Mouse (Mus musculus) thymus, adult 2 months (tissue): Measurements from ENCODE around the gene Dcun1d1.

ENCODE experiments used
- CTCF ChIP-seq: fragments of 200-500 bp; IDR thresholded peaks from 2 replicates; pipeline ENCODE4 v1.5.1; 2012; ENCODE audit warnings: mild to moderate bottlenecking, control low read depth, low read length, moderate library complexity, borderline replicate concordance; ENCODE audit not compliant: control insufficient read depth, poor library complexity, insufficient read depth; ENCODE audit errors: extremely low read depth
- POLR2A ChIP-seq: fragments of 200-500 bp; IDR thresholded peaks from 2 replicates; pipeline ENCODE4 v1.6.1; 2012; ENCODE audit warnings: mild to moderate bottlenecking, low read length, control low read depth, moderate library complexity; ENCODE audit not compliant: control insufficient read depth, poor library complexity, insufficient read depth; ENCODE audit errors: extremely low read depth

- TF ChIP-seq POLR2A: no peak
- no peak for TF ChIP-seq CTCF
These were observed 7.4 kb downstream of the Dcun1d1 start for GRCm38 (mm10) chr3:35929831-35930230.
